Mouse (Mus musculus) T-helper 17 cell (primary cell): Measurements from ENCODE around the gene Glud1.

Experiments
- in situ Hi-C, 2 experiments: fragments of 300-600 bp; cut with MboI, MseI; formaldehyde crosslinking; loops; 1 replicate in 1 of 2; 2 replicates in 1 of 2; pipeline ENCODE4 v1.15.1; 2025; ENCODE audit warnings: high pct_unique_total_duplicates in 2 of 2

Glud1 gene

DNA sequence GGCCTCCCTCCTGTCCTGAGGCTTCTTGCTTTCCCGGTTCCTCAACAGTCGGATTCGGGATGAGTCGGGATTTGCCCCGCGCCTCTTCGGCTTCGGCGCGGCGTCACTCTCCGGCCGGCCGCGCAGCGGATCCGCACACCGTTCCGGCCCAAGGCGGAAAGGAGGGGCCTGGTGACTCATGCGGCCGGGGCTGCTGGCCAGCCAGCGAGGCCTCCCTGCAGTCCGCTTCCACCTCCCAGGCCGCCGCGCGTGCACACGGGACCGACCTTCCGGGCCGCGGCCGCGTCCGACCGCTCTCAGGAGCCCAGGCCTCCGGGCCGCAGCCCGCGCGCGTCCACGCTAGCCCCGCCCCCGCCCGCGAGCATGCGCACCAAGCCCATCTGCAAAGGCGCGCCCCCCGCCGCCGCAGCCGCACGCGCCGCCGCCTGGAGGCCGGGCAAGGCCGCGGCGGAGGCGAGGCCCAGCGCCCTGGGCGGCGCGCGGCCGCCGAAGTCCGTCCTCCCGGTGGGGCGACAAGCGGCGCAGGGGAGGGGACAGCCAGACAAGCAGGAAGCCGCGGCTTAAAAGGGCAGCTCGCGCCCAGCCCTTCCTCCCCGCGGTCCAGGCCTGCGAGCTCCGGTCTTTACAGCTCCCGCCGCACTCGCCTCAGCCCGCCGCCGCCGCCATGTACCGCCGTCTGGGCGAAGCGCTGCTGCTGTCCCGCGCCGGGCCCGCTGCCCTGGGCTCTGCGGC, at the start of gene Glud1, which contains the start of gene Shld2:
Gene Glud1 (plus strand): TSS at position 494 of the 732 bp plus-strand sequence.
Gene Shld2 (minus strand): TSS at position 260 of the 732 bp plus-strand sequence.
- in situ Hi-C loops: no loop called here

DNA sequence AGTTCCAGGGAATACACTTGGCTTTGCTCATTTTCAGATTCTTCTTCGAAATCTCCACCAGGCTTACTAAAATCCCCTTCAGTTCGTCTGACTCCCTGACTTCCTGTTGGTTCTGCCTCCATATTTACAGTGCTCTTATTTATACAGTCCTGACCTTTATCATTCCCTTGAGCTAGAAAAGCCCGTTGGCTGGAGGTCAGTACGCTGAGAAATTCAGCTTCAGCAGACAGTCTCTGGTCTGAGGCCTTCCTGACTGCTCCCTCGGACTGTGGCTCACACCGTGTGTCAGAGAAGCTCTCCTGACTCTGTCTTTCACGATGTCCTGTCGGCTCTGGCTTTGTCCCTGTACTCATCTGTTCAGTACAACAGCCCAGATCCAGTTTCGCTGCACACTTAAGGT, 42.5 kb upstream of the Glud1 start:
- in situ Hi-C loops: no loop called here

DNA sequence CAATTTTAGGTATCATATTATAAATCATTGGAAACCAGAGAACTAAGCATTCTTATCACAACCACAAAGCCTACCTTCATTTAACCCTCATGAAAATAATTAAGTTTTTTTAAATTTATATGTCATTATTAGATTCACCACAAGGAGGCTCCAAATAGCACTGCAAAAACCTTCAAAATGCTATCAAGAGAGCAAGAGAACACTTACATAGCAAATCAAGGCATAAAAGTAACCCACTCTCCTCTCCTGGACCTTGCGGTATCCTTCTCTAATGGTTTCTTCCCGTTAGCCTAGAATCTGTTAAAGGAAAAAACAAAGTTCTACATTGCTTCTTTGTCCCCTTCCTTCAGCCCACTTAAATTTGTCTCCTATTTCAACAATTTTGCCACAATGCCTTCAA, 37.2 kb upstream of the Glud1 start:
- in situ Hi-C loops: loop anchor here in 1 of 2 experiments (5.0 kb wide), 1 partner anchor 84 kb away; the partner anchor contains the start of gene Fam25c

DNA sequence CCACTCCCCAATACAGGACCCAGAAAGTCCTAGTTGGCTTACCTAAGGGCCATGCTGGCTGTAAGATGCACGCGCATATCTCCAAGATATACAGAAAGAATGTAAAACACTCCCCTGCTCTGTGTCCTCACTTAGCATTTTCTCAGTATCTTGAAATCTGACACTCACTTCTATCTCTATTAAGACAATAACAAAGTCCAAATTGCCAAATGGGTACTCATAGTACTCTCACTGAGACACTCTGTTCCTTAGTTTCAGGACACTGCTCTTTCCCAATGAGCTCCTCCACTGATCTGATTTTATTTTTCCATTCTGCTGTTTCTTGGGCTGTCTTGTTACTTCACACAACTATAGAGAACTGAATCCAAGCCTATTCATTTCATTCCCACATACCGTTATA, 36.4 kb upstream of the Glud1 start:
- in situ Hi-C loops: loop anchor here in 1 of 2 experiments (5.0 kb wide), 1 partner anchor 83 kb away; the partner anchor contains the start of gene Fam25c

DNA sequence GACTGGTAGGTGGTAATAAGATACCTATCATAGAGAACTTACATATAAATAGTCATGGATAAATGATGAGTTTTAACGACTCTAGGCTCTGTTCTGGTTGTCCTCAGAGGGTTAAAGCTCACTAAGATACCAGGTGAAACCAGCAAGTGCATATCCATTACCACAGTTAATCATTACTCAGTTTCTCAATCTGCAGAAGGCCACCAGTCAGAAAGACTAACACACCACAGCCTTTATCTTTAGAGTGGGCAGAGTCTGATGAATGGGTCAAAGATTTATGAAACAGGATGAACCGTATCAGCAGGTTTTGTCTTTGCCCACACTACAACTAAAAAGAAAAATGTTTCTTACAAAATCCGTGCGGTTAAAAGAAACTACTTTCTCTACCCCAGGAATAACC, 35.3 kb upstream of the Glud1 start:
- in situ Hi-C loops: no loop called here

DNA sequence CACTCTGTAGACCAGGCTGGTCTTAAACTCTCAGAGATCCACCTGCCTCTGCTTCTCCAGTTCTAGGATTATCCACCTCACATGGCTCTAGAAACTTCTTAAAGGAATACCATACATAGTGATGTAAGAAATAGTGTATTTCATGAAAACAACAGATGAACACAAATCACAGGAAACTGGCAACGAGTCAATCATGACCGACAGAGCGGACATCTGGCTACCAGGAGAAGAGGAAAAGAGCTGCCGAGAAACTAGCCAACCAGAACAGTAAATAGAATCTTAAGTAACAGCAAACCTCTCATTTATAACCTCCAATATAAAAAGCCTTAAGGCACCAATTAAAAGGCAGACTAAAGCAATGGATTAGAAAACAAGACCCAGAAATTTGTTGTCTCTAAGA, 30.8 kb upstream of the Glud1 start:
- in situ Hi-C loops: no loop called here

DNA sequence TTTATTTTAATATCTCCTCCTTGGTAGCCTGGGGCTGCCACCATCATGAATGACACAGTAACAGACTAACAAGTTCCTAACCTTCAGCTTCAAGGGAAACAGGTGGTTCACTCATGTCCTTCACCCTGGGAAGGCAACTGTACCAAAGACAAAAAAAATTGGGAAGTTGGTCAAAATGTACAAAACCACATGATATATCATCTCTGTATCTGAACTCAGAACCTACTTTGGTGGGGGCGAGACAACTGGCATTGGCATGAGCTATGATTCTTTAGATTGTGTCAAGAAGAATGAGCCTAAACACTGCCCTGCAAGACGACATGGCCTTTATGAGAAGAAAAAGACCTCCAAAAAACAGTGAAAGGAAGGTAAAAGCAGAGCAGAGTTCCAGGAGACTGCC, 29.7 kb upstream of the Glud1 start:
- in situ Hi-C loops: no loop called here

DNA sequence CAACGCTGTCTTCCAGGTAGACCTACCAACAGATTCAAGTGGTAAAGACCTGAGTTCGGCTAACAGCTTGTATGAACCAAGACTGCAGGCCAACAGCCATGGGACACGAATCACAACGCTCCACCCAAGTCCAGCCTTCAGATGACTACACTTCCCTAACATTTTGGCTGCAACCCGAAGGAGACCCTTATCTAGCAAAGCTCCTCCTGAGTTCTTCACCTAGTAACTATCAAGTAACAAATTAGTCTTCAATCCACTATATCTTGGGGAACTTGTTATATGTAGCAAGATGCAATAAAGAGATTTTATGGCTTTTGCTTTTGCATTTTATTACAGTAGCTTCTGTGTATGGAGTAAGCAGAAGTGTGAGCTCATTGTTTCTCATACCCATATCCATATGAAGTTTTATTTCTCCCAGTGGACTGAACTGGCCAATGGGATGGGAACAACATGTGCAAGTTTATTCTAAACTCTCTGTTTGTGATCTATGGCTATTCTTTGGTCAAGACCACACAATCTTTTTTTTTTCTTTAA, 28.7 kb upstream of the Glud1 start:
- in situ Hi-C loops: no loop called here

DNA sequence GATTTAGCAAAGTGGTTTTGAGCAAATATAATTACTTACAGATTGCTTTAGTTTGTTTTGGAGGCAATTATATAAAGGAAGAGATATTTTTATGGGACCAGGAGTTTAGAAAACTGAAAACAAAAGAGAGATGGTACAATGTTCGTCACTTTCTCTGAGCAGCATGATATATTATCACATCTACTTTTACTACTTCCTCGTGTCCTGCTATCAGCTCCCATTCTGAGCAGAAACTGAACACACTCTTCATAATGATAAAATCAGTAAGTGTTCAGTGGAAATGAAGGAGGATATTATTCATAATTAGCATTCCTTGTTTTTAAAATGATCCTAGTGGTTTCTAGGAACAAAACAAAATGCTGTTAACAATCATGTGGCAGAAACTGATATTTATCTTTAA, 22.1 kb upstream of the Glud1 start:
- in situ Hi-C loops: no loop called here

DNA sequence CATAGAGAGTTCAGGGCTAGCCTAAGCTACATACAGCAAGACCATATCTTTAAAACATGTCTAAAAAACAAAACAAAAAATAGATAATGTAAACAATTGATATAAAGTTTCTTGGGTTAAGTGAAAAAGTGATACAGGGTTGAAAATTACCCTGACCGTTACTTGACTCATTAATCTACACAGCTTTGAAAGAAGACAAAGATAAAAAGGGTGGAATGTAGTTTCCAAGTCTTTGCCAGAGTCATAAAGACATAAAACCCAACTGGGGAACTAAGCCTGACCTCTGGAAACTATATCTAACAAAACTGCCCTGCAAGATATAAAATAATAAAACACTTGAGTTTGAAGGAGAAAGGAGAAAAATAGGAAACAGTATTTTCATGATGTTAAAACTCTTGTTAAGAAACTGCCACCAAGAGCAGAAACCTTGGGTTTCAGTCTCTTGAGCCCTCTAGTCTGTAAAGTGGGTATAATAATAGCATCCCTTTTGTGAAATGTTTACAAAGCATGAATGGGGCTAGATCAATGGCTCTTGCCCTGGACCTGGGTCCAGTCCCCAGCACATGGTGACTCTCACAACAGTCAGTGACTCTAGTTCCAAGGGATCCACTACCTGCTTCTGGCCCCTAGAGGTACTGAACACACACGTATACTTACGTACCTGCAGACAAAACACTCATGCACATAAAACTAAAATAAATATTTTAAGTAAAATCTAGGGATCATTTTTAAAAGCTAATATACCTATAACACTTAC, 21.1 kb upstream of the Glud1 start:
- in situ Hi-C loops: no loop called here

DNA sequence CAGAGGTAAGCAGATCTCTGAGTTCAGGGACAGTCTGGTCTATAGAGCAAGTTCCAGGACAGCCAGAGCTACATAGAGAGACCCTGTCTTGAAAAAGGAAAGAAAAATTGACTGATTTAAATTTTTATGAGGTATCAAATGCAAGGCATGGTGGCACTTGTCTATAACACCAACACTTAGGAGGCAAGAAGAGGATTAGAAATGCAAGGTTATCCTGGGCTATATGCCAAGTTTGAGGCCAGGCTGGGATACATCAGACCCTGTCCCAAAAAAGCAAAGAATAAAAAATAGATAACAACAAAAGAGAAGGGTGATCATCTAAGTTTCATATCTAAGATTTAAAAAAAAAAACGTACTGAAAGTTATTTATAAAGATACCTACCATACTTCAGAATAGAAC, 20.3 kb upstream of the Glud1 start:
- in situ Hi-C loops: no loop called here

DNA sequence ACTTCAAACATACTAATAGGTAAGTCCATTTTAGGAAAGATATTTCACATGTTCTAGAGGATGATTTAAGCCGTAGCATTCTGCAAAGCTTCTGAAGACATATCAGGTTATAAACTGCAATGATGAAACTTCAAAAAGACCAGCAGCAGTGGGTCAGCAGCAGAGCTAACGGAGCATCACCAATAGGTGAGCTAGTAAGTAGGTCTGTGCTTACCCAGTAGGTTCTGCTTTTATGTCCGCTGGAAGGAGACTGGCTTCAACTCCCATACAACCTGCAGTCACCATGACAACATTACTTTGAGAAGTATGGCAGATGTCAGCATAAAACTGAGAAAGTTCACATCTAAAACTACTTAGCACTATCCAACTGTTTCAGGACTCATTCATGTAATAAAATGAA, 16.9 kb upstream of the Glud1 start:
- in situ Hi-C loops: no loop called here

DNA sequence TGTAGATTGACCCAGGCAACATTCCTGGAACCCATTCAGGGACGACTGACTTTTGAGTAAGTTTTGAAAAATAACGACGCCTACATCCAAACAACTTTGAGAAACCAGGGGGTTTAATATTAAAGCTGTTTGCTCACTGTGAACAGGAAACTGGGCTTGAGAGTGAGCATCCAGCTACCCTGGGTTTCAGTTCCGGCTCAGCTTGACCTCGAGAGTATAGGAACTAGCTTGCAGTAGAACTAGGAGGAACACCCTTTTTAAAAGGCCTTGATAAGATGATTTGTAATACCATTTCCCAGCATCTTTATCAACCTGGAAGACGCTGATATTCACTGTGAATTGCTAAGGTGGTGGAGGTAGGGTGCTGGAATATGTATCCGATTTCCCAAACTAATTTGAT, 14.2 kb upstream of the Glud1 start:
- in situ Hi-C loops: no loop called here

DNA sequence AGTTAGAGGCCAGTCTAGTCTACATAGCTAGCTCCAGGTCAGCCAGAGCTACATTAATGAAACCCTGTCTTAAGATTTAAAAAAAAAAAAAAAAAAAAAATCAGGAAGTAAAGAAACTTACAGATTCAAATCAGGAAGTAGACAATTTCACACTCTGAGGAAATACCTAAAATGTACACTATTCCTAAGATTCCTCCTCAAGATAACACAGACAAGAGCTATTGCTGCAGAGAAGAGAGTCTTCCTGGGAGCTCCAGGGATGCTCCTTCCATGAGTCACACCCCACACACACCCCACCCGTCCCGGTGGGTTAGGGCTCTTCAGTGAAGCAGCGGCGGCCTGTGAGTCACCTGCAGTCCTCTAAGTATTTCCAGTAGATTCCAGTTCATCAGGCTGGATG, 13.5 kb upstream of the Glud1 start:
- in situ Hi-C loops: no loop called here

DNA sequence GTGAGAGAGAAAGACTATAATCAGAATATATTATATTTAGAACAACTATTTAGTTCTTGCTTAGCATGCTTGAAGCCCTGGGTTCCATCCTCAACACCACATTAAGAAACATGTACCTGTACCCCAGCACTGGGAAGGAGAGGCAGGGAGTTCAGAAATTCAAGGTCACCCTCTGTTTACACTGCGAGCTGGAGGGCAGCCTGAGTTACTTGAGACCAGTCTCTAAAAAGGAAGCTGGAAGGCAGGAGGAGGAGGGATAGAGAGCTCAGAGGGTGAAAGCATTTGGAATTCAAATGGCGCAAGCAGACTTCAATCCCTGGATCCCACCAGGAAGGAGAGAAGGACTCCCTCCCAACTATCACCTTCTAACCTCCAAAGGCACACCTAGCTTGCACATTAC, 12.9 kb upstream of the Glud1 start:
- in situ Hi-C loops: no loop called here

DNA sequence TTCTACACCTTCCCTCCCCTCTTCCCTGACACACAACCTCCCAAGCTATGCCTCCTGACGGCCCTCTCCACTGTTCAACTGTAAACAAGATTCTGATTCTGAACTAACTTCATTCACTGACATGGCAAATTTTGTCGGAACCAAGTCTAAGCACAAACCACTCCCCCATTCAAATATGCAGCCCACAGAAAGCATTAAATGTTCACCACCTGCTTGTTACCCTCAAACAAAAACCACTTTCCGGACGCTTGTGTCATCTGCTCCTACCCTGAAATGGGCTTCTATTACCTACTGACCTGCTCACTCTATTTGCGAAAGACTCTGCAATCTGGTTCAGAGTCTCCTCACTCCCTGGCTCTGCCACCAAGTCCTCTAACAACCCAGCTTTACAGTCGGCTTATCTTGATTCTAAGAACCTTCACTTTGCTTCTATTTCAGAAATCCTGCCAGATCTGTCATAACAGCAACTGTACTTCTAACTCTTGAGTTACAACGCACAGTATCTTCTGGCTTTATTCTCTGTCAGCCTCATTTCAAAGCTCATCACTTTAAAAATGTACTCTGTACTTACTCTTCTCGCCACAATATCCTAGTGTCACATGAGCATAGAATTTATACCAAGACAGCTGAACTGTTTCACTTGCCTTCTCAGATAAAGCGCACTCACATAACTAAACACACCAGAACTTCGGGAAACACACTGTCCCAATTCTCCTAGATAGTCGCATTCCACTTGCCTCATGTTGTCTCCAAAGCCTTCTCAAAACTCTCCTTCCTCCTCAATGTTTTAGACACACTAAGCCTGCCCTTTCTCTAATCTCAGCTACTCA, 11.4 kb upstream of the Glud1 start:
- in situ Hi-C loops: no loop called here

DNA sequence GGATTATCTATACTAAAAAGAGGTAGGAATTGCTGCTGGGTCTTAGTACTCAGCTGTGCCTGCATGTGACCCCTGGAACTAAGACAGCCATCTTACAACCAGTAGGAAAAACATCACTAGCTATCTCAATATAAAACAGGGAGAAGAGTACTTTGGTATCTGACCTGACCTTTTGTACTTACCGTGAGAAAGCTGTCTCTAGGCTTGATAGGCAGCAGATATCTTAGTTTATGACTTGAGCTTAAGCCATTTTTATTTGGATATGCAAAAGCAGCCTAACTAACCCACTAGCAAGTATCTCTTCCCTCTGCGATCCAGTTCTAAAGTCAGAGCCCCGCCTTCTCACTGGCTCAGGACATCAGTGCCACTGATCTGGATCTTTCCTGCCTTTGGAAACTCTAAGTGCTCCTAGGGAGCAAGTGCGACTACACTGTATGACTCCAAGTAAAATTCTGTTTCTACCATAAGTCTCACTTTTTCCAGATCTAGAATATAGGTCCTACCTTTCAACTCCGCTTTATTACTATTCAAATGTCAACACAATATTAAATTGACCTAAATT, 7.8 kb upstream of the Glud1 start:
- in situ Hi-C loops: no loop called here

DNA sequence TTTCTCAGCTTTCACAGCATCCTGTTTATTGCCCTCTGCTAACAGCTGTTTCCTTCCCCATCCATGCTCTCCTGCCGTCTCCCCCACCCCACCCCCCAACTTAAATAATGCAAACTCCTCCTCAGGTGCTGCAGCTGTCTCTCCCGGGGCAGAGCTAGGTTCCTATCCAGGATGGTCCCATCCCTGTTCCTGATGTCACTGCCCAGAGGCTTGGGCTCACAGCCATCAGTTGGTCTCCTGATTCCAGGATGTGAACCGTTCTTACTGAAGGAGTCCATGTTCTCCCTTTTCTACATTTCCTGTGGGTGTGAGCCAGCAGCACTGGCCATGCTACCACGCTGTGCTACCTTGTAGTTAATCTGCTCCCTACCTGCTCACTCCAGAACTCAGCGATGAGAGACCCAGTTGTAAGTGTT, 7.3 kb upstream of the Glud1 start:
- in situ Hi-C loops: no loop called here

DNA sequence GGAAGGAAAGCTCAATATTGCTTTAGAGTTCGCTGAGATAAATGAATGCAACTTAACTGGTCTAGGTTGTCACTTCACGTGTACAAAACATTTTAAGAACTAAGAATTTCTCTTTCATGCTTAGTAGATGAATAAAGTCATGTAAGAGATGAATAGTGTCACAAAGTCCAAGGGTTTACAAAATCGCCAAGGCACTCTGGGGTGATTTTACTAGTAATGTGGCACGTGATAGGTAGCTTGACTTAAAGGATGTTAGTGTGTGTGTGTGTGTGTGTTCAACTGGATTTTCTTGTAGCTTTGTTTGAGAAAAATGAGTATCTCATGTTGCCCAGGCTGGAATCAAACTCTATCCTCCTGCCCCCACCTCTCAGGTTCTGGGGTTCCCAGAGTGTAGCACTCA, 1.3 kb upstream of the Glud1 start:
- in situ Hi-C loops: no loop called here

DNA sequence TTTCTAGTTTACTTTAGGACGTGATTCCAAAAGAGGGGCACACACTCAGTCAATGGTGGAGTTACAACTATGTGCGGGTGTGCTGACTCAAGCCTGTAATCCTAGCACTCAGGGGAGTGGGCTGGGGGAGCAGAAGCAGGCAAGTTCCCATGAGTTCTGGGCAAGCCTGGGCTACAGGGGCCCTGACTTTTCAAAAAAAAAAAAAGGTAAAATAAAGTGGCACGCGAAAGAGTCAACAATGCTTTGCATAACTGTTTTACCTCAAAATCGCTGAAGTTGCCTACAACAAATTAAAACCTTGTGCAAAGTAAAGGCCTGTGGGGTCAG, 657 bp upstream of the Glud1 start:
- in situ Hi-C loops: no loop called here

DNA sequence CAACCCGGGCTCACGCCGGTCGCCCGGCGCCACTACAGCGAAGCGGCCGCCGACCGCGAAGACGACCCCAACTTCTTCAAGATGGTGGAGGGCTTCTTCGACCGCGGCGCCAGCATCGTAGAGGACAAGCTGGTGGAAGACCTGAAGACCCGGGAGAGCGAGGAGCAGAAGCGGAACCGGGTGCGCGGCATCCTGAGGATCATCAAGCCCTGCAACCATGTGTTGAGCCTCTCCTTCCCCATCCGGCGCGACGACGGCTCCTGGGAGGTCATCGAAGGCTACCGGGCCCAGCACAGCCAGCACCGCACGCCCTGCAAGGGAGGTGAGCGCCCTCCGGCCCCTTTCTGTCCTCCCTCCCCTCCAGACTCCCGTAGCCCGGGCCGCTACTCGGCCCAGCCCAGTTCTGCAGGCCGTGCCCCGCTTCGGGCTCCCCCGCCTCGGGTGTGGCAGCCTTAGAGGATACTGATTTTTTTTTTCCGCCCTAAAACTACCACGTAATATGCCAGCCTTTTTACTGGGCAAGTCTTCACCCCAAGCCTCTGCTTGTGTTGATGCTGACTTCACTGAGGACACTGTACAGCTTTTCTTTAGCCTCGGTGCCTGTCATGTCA, 599 bp downstream of the Glud1 start:
- in situ Hi-C loops: no loop called here
